Mouse (Mus musculus) heart, adult 2 months (tissue): ENCODE data around the gene Cdk5r1. TPM values are rescaled to one million over a fixed set of nuclear protein-coding genes. Genes with fewer than 3 reads are reported as not detected.

ENCODE experiments used
- DNase-seq, 2 experiments: peaks; one replicate each; pipeline ENCODE4 v3.0.0; 2021
- H3K27ac ChIP-seq: fragments of 200-600 bp; 2 replicates; pipeline ENCODE4 v1.8.1; 2022
- H3K27me3 ChIP-seq: fragments of 200-500 bp; 2 replicates; pipeline ENCODE4 v1.6.1; 2012; ENCODE audit warnings: mild to moderate bottlenecking, low read length, inconsistent platforms, mixed read lengths; ENCODE audit not compliant: control insufficient read depth, insufficient read depth
- H3K36me3 ChIP-seq: fragments of 200-500 bp; 2 replicates; pipeline ENCODE4 v1.6.1; 2012; ENCODE audit warnings: low read length, inconsistent platforms; ENCODE audit not compliant: control insufficient read depth, insufficient read depth
- H3K4me1 ChIP-seq: fragments of 200-500 bp; 2 replicates; pipeline ENCODE4 v1.6.1; 2011; ENCODE audit warnings: low read length; ENCODE audit not compliant: control insufficient read depth, insufficient read depth
- H3K4me3 ChIP-seq: fragments of 200-600 bp; 2 replicates; pipeline ENCODE4 v1.8.1; 2022
- H3K79me2 ChIP-seq: fragments of 200-500 bp; replicated peaks from 2 replicates; pipeline ENCODE4 v1.6.1; 2012; ENCODE audit warnings: mild to moderate bottlenecking, inconsistent platforms, low read length, moderate library complexity, mixed read lengths; ENCODE audit not compliant: control insufficient read depth, insufficient read depth
- H3K9ac ChIP-seq: fragments of 200-500 bp; 2 replicates; pipeline ENCODE4 v1.6.1; 2012; ENCODE audit warnings: low read depth, mild to moderate bottlenecking, control low read depth, inconsistent platforms, low read length, mixed read lengths
- CTCF ChIP-seq: fragments of 200-600 bp; IDR thresholded peaks from 2 replicates; pipeline ENCODE4 v1.8.1; 2022; ENCODE audit warnings: antibody characterized with exemption, mild to moderate bottlenecking, moderate library complexity
- EP300 ChIP-seq: fragments of 200-500 bp; IDR thresholded peaks from 2 replicates; pipeline ENCODE4 v1.6.1; 2011; ENCODE audit warnings: low read depth, low read length, control low read depth; ENCODE audit not compliant: insufficient read depth
- POLR2A ChIP-seq: fragments of 200-500 bp; IDR thresholded peaks from 2 replicates; pipeline ENCODE4 v1.6.1; 2011; ENCODE audit warnings: mild to moderate bottlenecking, low read depth, low read length, control low read depth; ENCODE audit not compliant: insufficient read depth
- WGBS: fragments of 180-500 bp; shearing (Covaris S2); methylation state at CpG from one replicate; pipeline ENCODE4 v1.1.7; 2018; 5-methylcytosine and 5-hydroxymethylcytosine counted together
- intact Hi-C: fragments of 180-260 bp; cut with DNase I; formaldehyde crosslinking; loops from one replicate; pipeline ENCODE4 v1.15.1; 2025
- polyA plus RNA-seq: library from polyadenylated mRNA; depleted of rRNA; stranded (reverse); fragments of >200 nt; gene quantifications from 2 replicates; pipeline ENCODE4 v1.2.3, GENCODE M21; 2012
- total RNA-seq, 2 experiments: library from RNA; stranded (reverse); gene quantifications; 2 replicates each; pipeline ENCODE4 v1.2.3; 2021

Gene Cdk5r1
- total and polyA plus RNA-seq, 3 experiments, result 0.61 to 2.3 (median 0.84) TPM

GRCm38 (mm10) chr11:80515346-80515745 is 38.5 kb downstream of the Cdk5r1 start:
- intact Hi-C loops, result no loop called here
- Histone ChIP-seq H3K4me1 (no peaks in the 10 kb centered on the region), H3K36me3 (no peaks in the 10 kb centered on the region), H3K9ac (no peak overlapping the region), H3K79me2 (no peaks in the 10 kb centered on the region), H3K27me3 (no peaks in the 10 kb centered on the region), H3K27ac (no peak overlapping the region), H3K4me3 (no peak overlapping the region)
- DNase-seq, result no peak
- 90% methylated on average over 1 of the region's 1 CpGs for WGBS
- TF ChIP-seq CTCF, result no peak

DNA sequence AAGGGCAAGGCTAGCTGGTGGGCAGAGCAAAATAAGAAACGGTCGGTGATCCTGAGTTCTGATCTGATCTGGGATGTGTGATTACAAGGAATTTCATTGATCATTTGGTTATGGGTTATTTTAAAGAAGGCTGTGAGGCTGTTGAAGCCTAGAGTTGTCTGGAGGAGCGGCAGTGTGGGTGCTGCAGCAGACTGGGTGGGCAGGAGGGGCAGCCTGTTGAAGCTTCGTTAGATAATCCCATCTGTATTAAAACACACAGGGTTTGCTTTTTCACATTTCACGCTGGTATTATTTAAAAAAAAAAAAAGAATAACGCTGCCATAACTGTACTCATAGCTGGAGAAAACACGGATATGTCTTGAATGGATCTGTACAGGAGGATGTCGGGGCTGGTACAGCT is 39.1 kb downstream of the Cdk5r1 start:
- no peak overlapping the region for H3K9ac ChIP-seq
- intact Hi-C loops, result no loop called here
- no peaks in the 10 kb centered on the region for H3K27me3 ChIP-seq
- no peaks in the 10 kb centered on the region for H3K36me3 ChIP-seq
- TF ChIP-seq EP300 (no peak), POLR2A (no peak), CTCF (no peak)
- H3K79me2 ChIP-seq, result no peaks in the 10 kb centered on the region
- no peaks in the 10 kb centered on the region for H3K4me1 ChIP-seq
- H3K4me3 ChIP-seq, result no peak overlapping the region
- no peak overlapping the region for H3K27ac ChIP-seq
- no peak for DNase-seq
- 89% methylated on average over 8 of the region's 8 CpGs for WGBS

- no peak for DNase-seq
Measured at GRCm38 (mm10) chr11:80518421-80519367, 41.9 kb downstream of the Cdk5r1 start.

DNA sequence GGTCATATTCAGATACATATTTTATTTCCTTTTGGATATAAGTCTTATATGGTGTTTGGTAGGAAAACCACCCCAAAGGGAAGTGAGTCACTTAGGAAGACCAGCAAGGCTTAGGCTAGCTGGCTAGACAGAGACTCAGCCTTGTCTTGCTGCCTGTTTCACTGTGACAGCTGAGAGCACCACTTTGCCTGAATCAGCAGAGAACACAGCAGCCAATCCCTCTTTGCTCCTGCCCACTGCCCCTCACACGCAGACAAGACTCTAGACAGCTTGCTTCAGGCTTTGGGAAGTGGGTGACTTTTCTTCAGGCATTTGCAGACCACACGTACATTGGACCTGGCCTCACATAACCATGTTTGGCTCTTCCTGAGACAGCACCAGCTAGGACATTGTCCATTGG is 44.3 kb downstream of the Cdk5r1 start:
- TF ChIP-seq POLR2A (no peak), CTCF (no peak), EP300 (no peak)

More at GRCm38 (mm10) chr11:80518421-80519367, 41.9 kb downstream of the Cdk5r1 start:
- no peak for TF ChIP-seq EP300
- TF ChIP-seq CTCF, result no peak
- no peak for TF ChIP-seq POLR2A
- H3K4me1 ChIP-seq, result peaks cover 7% of the 10 kb centered on the region
- peaks cover 2% of the 10 kb centered on the region for H3K36me3 ChIP-seq
- no peak overlapping the region for H3K27ac ChIP-seq
- WGBS, result 49% methylated on average over 9 of the region's 9 CpGs
- H3K9ac ChIP-seq, result no peak overlapping the region
- no peaks in the 10 kb centered on the region for H3K79me2 ChIP-seq
- intact Hi-C loops, result no loop called here
- no peak overlapping the region for H3K4me3 ChIP-seq
- no peaks in the 10 kb centered on the region for H3K27me3 ChIP-seq

GRCm38 (mm10) chr11:80522852-80523251 is 46.0 kb downstream of the Cdk5r1 start:
- peak overlapping the region; percentile 57 for H3K27ac ChIP-seq
- TF ChIP-seq POLR2A (no peak), CTCF (no peak), EP300 (no peak)
- no peak overlapping the region for H3K9ac ChIP-seq
- peaks cover 2% of the 10 kb centered on the region for H3K36me3 ChIP-seq
- intact Hi-C loops, result loop anchor here (5.0 kb wide), 1 partner anchor 46 kb away; the partner anchor contains the start of gene Cdk5r1
- WGBS, result 7% methylated on average over 2 of the region's 2 CpGs
- DNase-seq, result peak in 1 of 2 experiments; percentile 32
- no peak overlapping the region for H3K4me3 ChIP-seq
- H3K27me3 ChIP-seq, result no peaks in the 10 kb centered on the region
- no peaks in the 10 kb centered on the region for H3K79me2 ChIP-seq
- H3K4me1 ChIP-seq, result peaks cover 9% of the 10 kb centered on the region

More for the DNA sequence above, 44.3 kb downstream of the Cdk5r1 start:
- no peak for DNase-seq
- Histone ChIP-seq H3K4me1 (peaks cover 9% of the 10 kb centered on the region), H3K79me2 (no peaks in the 10 kb centered on the region), H3K27me3 (no peaks in the 10 kb centered on the region), H3K4me3 (no peak overlapping the region), H3K27ac (no peak overlapping the region), H3K36me3 (peaks cover 2% of the 10 kb centered on the region), H3K9ac (no peak overlapping the region)
- WGBS, result 81% methylated on average over 2 of the region's 2 CpGs
- intact Hi-C loops, result loop anchor here (5.0 kb wide), 1 partner anchor 44 kb away; the partner anchor contains the start of gene Cdk5r1

DNA sequence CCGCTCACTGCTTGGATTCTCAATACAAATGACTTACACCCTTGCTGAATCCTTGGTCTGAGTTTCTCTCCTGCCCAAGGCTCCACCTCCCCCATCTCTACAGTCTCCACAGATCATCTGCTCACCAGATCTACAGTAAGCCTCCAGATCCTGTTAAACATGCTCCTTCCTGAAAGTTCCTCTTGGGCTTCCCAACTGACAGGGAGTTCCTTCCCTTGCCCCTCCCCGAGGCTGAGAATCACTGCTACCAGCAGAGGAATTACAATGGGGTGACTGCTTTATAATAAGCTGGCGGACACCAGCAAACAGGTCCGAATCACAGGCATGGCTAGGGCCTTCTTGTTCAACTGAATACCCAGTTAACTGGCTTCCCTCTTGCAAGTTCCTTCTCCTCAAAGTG is 46.6 kb downstream of the Cdk5r1 start:
- Histone ChIP-seq H3K27ac (peak overlapping the region; percentile 57), H3K79me2 (no peaks in the 10 kb centered on the region), H3K4me1 (peaks cover 9% of the 10 kb centered on the region), H3K4me3 (no peak overlapping the region), H3K36me3 (peaks cover 2% of the 10 kb centered on the region), H3K27me3 (no peaks in the 10 kb centered on the region), H3K9ac (no peak overlapping the region)
- DNase-seq, result peak in 1 of 2 experiments; percentile 27
- intact Hi-C loops, result loop anchor here (5.0 kb wide), 1 partner anchor 46 kb away; the partner anchor contains the start of gene Cdk5r1
- TF ChIP-seq EP300 (no peak), POLR2A (0 out of 2 replicates have a peak, but pooled peaks have one; percentile 16)
- 50% methylated on average over 4 of the region's 4 CpGs for WGBS
